Mouse (Mus musculus): ENCODE data around the gene Adam12.

- no peak for TF ChIP-seq EP300 (IDR thresholded peaks at IDR 0.05; ENCODE audit: insufficient read depth, low read depth, low read length)
- no peak for TF ChIP-seq CTCF (IDR thresholded peaks at IDR 0.05; ENCODE audit: low read depth, low read length)
- TF ChIP-seq POLR2A (IDR thresholded peaks at IDR 0.05; ENCODE audit: insufficient read depth, low read length): no peak
These were observed 303.0 kb downstream of the Adam12 start for GRCm38 (mm10) chr7:133928981-133929380.

Measured in ES-Bruce4 (cell line).